Mouse (Mus musculus) c-Kit-negative CD71-positive TER-119-positive erythroid progenitor cells, embryonic 14.5 days (primary cell): ENCODE results near the gene Crebrf.

Source experiments
- DNase-seq: peaks from one replicate; pipeline ENCODE4 v3.0.0-alpha.2; 2013; ENCODE audit warnings: low read depth, low spot score

Crebrf gene

DNA sequence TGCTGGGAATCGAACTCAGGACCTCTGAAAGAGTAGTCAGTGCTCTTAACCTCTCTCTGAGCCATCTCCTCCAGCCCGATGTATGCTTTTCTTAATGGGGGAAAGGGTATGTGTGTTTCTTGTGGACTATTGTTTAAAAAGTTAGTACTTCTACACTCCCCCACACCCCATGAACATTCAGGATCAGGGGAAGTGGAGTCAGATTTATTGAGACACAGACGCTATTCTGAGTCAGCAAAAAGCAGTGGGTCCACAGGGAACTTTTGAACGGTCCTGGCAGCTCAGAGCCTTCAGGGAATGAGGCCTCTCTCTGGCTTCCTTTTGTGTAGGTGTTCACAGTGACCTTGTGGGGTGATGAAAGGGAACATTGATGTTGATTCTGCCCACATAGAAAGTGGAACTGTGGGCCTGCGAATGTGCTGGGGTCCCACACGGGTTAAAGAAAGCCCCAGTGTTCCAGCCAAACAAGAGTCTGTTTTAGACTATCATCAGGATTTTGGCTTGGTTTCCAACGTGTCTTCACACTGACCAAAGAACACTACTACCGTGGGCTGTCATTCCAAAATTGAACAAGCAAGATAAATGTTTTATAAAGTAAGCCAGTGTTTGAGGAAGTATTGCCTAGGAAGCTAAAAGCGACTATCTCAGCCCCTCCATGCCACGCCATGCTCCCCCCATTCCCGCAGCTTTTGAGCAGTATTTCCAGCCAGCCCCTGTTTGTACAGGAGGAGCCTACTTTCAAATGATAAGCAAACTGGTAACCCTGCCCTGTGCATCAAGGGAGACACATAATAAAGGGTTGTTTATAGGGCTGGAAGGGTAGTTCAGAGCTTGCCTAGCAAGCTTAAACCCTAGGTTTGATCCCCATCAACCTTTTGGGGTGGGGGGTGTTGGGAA, 9.7 kb upstream of the Crebrf start:
- no peak for DNase-seq

DNA sequence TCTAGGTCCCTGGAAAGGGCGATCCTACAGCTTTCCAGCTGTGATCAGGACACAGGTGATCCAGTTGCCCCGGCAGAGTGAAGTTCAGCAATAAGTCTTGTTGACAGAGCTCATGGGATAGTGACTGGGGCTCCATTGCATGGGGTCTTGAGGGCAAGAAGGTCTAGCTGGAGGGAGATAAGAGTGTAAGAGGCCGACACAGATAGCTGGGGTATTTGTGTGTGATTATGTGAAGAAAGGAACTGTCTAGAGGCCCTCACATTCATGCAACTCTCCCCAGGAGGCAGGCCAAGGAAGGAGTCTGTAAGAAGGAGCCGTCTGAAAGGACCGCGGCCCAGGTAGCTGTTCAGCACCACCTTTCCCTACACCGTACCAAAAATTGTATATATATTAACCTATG, 8.4 kb upstream of the Crebrf start:
- DNase-seq: no peak

DNA sequence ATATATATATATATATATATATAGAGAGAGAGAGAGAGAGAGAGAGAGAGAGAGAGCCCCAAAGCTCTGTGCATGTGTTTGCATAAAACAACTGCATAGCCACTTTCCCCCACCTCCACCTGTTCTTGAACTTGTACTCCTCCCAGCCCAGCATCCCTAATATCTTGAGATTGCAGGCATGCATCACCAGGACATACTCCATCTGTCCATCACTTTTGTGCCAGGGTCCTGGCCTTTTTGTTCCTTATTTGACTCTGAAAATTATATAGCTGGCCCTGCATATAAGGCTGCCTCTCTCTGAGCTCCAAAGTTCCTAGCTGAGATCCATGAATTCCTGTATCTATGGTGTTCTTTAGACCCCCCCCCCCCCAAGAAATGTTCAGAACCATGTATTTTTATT, 7.0 kb upstream of the Crebrf start:
- no peak for DNase-seq

DNA sequence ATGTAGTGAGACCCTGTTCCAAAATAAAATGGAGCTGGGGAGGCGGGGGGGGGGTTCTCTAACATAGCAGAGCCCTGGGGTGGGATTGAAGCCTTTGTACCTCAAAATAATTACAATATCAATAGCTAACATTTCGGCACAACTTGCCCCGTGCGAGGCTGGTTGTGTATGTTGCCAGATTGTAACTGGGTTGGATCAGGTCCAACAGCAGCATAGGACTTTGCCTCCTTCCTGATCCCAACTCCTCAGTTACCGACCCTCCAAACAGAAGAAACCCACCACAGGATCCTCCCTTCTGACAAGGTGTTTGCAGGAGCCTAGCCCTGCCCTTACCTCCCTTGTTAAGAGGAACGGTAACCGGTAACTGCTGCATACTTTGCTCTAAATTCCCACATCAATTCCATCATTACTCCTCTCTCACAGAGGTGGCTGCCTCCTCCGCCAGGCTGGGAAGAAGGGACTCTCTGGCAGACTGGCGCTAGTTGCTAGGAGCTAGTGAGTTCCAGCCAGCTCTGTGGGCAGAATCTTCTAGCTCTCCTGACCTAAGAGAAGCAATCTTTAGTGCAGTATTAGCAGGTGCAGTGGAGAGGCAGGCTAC, 6.4 kb upstream of the Crebrf start:
- DNase-seq: no peak

DNA sequence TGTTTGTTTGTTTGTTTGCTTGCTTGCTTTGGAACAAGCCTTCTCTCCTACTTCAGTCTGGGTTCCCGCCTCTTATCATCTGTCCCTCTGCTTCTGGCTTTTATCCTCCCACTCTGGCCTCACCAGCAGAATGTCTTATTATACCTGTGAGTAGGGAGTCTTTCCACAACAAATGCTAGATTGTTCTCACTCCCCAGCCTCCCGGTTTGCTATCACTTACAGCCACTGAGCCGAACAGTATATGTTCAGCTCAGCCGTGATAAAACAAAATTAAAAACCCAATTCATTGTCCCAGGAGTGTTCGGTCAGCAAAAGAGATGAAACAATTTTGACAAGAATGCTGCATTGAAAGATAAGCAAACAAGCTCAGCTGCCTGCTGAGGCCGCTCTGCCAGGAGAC, 5.4 kb upstream of the Crebrf start:
- DNase-seq: no peak

DNA sequence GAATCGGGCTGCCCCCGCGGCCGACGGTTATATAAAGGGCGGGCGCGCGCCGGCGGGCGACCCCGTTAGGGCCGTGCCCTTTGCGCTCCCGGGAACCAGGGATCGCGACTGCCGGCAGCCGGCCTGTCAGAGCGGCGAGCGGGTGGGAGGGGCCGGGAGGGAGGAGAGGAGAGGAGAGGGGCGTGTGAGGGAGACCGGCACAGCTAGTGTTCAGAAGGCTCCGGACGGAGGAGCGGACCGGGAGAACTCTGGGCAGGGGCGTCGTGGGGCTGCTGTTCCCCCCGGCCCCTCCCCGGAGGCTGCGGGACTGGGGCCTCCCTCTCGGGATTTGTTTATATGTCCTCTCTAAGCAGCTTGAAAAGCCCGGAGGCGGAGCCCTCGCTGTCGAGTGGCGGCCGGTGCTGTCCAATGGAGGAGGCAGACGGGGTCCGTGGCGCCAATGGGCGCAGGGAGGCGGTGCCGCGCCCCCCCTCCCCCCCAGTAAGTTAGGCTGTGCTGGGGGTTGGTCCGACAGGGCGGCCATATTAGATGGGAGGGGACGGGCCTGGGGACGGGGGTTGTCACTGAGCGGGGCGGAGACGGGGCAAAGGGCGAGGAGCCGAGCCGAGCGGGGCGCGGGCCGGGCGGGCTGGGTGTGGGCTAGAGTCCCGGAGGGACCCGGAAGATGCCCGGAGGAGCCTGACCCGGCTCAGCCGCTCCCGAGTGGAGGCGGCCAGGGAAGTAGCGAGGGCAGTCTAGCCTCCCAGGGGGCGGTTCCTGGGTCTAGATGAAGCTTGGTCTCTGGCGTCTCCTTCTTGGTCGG, 667 bp downstream of the Crebrf start:
- peak; percentile 94 for DNase-seq

DNA sequence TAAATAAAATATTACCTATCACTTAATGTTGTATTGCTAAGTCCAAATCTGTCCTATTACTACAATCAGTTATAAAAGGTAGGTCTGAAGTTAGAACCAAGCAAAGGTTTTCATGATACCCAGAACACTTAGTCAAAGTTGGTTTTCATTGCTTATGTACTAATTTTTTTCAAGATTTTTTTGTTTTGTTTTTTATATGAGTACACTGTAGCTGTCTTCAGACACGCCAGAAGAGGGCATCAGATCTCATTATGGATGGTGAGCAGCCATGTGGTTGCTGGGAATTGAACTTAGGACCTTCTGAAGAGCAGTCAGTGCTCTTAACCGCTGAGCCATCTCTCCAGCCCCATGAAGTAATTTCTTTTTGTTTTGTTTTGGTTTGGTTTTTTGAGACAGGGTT, 2.4 kb downstream of the Crebrf start:
- DNase-seq: no peak

DNA sequence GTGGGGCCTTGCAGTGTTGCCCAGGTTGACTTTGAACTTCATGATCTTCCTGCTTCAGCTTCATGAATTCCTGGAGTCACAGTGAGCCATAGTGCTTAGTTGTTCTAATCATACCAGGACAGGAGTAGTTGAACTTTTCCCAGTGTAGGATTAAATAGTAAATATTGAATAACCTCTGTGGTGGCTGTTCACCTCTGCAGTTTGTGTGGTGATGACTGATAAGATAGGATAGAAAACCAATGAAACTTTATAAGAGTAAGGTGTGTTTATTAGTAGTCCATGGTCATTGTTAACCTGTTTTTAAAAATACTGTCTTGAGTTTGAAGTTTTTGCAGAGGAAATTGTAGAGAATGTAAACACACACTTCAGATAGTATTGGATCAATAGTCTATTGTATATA, 4.0 kb downstream of the Crebrf start:
- no peak for DNase-seq

DNA sequence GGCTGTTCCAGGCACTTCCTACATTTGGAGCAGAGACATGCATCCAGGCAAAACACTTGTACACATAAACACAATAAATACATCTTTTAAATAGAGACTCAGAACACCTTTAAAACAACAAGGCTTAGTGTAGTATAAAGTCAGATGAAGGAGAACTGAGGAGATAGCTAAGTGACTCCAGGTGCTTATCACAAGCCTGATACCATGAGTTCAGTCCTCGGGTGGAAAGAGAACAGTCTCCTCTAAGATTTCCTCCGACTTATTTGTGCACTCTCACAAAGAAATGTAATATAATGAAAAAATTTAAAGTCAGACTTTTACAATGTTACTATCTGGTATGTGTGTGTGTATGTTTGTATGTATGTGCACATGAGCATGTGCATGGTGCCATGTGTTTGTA, 6.4 kb downstream of the Crebrf start:
- no peak for DNase-seq

DNA sequence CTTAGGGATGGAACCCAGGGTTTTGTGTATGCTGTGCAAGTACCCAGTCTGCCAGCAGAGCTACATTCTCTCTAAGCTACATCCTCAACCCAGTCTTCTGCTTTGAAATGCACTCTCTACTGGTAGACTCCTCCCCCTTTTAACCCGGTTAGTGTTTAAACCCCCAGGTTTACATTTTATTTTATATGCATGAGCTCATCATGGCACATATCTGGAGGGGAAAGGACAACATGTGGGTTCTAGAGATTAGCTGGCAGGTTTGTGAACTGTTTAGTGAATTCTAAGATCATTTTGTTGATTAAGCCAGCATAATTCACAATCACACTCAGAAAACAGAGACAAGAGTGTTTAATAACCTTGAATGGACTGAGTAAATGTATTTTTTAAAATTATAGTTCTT, 9.3 kb downstream of the Crebrf start:
- DNase-seq: no peak

DNA sequence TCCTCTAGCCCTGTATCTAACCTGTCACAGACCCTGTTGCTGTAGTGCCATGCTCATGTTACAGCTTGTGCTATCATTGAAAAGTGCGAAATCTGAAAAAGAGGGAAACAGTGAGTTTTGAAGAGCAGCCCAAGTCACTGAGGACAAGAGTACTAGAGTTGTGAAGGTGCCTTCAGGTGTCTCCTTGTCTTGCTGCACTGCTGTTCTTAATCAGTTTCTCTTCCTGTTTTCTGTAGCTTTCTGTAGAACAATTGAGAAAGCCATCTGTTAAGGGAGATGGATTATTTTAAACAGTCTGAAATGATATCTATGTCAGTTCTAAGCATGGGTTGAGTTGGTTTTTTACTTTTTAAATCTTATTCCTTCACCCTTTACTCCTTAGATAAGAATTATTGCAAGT, 11.2 kb downstream of the Crebrf start:
- no peak for DNase-seq

DNA sequence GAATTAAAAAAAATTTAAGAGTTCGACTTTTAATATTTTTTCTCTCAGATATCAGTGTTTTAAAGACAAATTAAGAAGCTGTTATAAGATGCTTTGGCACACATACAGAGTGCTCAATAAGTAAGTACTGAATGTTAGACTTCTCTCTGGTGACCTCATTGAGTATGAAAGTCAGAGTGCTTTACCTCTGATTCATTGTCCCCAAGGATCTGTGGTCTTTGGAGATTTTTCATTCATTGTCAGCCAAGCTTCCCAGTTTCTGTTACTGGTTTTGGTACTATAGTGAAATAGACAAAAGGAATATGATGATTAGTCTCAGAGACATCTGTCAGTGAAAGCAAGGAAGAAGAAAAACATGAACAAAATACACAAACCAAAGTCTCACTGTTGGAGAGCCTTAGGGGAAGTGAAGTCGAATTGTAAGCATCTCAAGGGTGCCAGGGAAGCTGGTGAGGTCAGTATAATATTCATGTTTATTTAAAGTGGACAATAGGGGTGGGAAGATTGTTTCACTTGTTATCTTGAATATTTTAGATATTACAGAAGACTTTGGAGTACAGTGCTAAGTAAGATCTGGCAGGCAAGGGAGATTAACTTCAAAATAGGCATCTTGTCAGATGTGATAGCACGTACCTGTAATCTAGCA, 11.8 kb downstream of the Crebrf start:
- no peak for DNase-seq

DNA sequence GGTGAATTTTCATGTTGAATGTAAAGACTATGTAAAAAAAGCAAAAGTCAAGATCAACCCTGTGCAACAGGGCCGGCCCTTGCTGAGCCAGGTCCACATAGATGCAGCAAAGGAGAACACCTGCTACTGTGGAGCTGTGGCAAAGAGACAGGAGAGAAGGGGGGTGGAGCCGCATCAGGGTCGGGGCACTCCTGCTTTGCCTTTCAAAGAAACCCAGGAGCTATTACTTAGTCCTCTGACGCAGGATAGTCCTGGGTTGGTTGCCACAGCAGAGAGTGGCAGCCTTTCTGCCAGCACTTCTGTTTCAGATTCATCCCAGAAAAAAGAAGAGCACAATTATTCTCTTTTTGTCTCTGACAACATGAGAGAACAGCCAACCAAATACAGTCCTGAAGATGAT, 27.1 kb downstream of the Crebrf start:
- DNase-seq: no peak

DNA sequence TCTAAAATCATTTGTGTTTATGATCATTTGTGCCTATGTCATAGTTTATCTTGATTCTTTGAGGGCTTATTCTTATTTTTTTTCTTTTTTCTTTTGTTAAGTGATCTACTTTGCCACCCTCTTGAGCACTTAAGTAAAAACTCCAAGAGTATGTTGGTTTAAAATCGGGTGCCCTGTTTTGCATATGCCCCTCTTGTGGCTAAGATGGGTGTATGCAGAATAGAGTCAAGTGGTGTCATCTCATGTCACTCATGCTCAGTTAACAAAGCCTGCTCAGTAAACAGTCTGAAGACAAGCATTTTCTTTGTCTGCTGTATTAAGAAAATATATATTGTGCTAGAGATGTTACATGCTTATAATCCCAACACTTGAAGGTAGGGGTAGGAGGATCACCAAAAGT, 27.8 kb downstream of the Crebrf start:
- DNase-seq: no peak

DNA sequence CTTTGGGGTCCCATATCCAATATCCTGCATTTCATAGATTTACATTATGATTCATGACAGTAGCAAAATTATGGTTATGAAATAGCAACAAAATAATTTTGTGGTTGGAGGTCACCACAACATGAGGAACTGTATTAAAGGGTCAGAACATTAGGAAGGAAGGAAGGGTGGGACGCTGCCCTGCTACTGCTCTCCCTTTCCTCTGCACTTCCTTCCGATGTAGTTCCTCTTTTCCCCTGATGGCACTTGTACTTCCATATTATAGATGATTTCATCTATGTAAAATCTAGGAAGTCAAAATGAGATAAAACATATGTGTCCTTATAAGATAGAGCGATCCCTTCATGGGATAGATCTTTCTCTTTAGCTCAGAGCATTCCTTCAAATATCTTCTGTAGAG, 34.5 kb downstream of the Crebrf start:
- no peak for DNase-seq

DNA sequence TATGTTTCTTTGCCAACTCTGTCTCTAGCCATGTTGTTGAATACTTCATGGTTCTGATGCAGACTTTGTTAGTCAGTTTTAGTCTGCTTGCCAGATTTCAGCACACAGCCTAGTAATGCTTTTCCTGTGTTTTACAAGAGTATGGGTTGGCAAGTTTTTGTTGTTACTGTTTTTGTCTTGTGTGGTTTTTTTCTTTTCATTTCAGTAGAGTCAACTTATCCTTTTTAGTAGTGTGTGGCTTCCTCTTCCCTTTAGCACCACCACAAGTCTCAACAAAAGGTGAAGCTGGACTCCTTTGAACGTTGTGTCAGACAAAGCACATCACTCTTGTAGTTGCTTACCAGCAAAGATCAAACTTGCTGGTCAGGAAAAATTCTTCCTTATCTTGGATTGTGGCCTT, 36.8 kb downstream of the Crebrf start:
- DNase-seq: no peak

DNA sequence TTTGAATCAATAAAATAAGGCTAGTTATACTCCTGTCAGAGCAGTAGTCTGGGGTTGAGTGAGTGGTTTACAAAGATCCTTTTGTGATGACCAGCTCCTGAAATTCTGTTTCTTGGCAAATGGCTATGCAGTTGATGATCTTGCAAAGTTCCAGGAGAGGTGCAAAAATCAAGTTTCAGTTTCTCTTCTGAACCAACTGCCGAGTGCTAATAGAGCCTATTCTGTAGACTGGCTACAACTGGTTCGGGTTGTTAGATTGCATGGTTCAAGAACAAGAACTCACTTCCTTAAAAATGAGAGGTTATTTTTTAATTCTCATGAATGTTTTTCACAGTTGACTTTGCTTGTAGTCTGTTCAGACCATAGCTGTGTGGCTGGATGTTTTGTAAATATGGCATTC, 38.0 kb downstream of the Crebrf start:
- DNase-seq: no peak

DNA sequence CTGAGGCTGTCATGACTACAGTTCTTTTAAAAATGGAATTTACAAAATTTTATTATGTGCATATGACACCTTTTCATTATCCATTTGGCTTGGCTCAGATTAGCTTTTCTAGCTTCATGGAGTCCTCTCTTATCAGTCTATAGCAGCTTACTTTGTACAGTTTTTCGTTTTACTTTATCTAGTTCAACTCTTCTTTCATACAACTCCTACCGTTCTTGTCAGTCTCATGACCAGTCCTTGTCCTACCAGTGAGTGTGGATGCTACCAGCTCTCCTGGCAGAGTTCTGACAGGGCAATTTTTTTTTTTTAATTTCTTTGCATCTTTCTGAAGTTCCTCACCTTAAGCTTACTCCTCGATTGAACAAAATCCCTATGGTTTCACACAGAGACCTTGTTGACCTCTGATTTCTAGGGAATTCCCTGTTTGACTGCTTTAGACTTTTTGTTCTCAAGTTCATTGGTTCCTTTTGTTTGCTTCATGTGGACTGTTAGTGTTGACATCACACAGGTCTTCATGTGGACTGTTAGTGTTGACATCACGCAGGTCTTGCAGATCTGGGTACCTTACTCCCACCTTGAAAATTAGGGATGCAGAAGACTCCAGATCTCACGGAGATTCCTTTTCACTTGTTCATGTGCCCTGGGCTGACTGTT, 51.8 kb downstream of the Crebrf start:
- no peak for DNase-seq

DNA sequence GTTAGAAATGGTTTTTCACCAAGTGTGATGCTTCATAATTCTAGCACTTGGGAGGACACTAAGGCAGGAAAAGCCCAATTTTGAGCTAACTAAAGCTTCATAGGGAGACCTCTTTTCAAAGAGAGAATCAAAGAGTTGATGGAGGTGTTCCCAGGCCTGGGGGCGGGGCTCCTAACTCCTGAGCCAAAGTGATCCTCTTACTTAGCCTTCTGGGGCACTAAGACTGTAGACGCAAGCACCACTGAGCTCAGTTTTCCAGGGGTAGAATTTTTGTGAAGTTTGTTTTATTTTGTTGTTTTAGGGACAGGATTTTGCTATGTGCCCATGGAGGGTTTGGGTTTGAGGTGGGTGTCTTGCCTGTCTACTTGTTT, 52.3 kb downstream of the Crebrf start:
- no peak for DNase-seq

DNA sequence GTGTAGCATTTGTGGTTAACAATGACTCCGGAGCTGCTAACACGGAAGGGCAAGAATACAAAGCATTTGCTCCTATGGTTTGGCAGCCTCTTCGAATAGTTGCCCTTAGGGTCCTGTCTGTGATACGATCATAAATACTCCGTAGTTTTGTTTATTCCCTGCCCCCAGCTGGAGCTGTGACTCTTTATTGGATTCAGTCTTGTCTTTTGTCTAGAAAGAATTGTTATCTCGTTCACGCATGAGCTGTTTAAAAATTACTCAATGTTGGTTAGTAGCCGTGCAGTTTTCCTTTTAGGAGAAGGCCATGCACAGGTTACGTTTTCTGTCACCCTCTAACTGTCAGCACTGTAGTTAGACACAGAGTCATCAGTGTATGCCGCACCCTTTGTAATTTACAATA, 60.8 kb downstream of the Crebrf start:
- DNase-seq: no peak

DNA sequence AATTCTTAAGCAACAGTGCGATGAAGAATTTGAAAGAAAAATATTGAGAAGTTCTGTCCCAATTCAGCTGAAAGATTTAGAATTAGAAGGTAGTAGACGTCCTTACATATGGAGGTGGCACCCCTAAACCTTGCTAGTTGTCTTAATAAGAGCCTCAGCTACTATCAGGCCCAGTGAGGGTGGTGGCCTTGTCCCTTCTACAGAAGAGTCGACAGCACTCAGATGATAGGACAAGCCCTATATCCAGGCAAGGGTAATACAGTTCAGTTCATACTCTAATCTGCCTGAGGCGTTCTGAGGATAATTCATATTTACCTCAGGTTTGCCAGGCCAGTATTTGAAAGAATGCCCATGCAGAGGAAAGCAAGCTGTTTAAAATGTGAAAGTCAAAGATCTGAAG, 62.6 kb downstream of the Crebrf start:
- no peak for DNase-seq
